Mouse (Mus musculus): Measurements from ENCODE around the gene Ralgps1. TPM values are rescaled to one million over a fixed set of nuclear protein-coding genes. Genes with fewer than 3 reads are reported as not detected.
"Not testable (repeated sequence)": the region's sequence is repeated elsewhere in the genome, so short reads cannot be mapped to it uniquely, and the experiment has no call there.

Ralgps1 gene
- polyA plus RNA-seq, 1 experiment: 91.6 TPM

GRCm38 (mm10) chr2:33218903-33219625, 152.2 kb downstream of the Ralgps1 start:
- peak; percentile 51 for DNase-seq (ENCODE audit: low read depth)
- no peak for TF ChIP-seq POLR2A (IDR thresholded peaks at IDR 0.05; ENCODE audit: borderline replicate concordance, extremely low read depth, insufficient read depth, insufficient read length, poor library complexity, severe bottlenecking)
- TF ChIP-seq CTCF (IDR thresholded peaks at IDR 0.05; ENCODE audit: borderline replicate concordance, extremely low read depth, insufficient read depth, insufficient read length): peak; percentile 56; the same call in 1 of the 2 replicates

GRCm38 (mm10) chr2:33217425-33217794, 153.9 kb downstream of the Ralgps1 start:
- no peak for DNase-seq (ENCODE audit: low read depth)
- TF ChIP-seq POLR2A (IDR thresholded peaks at IDR 0.05; ENCODE audit: borderline replicate concordance, extremely low read depth, insufficient read depth, insufficient read length, poor library complexity, severe bottlenecking): no peak
- no peak for TF ChIP-seq CTCF (IDR thresholded peaks at IDR 0.05; ENCODE audit: borderline replicate concordance, extremely low read depth, insufficient read depth, insufficient read length)

- TF ChIP-seq CTCF (IDR thresholded peaks at IDR 0.05; ENCODE audit: borderline replicate concordance, extremely low read depth, insufficient read depth, insufficient read length) (no peak), POLR2A (IDR thresholded peaks at IDR 0.05; ENCODE audit: borderline replicate concordance, extremely low read depth, insufficient read depth, insufficient read length, poor library complexity, severe bottlenecking) (no peak)
- peak; percentile 47 for DNase-seq (ENCODE audit: low read depth)
Measured at GRCm38 (mm10) chr2:33216645-33217424, 154.5 kb downstream of the Ralgps1 start.

- DNase-seq (ENCODE audit: low read depth): peak; percentile 97
- 0 out of 2 replicates have a peak, but pooled peaks have one; percentile 4 for TF ChIP-seq CTCF (IDR thresholded peaks at IDR 0.05; ENCODE audit: borderline replicate concordance, extremely low read depth, insufficient read depth, insufficient read length)
- TF ChIP-seq POLR2A (IDR thresholded peaks at IDR 0.05; ENCODE audit: borderline replicate concordance, extremely low read depth, insufficient read depth, insufficient read length, poor library complexity, severe bottlenecking): peak; percentile 38; the same call in 1 of the 2 replicates
Measured at GRCm38 (mm10) chr2:33215700-33216509, 155.4 kb downstream of the Ralgps1 start, which contains the start of gene Angptl2. TSS of gene Angptl2 (plus strand) at chr2:33216069.

- no peak for TF ChIP-seq POLR2A (IDR thresholded peaks at IDR 0.05; ENCODE audit: borderline replicate concordance, extremely low read depth, insufficient read depth, insufficient read length, poor library complexity, severe bottlenecking)
- TF ChIP-seq CTCF (IDR thresholded peaks at IDR 0.05; ENCODE audit: borderline replicate concordance, extremely low read depth, insufficient read depth, insufficient read length): no peak
- DNase-seq (ENCODE audit: low read depth): no peak
Measured at GRCm38 (mm10) chr2:33215177-33215699, 156.0 kb downstream of the Ralgps1 start.

- DNase-seq (ENCODE audit: low read depth): not testable (repeated sequence)
Measured at GRCm38 (mm10) chr2:33211263-33211662, 160.0 kb downstream of the Ralgps1 start.

GRCm38 (mm10) chr2:33210841-33211240, 160.4 kb downstream of the Ralgps1 start:
- no peak for TF ChIP-seq CTCF (IDR thresholded peaks at IDR 0.05; ENCODE audit: borderline replicate concordance, extremely low read depth, insufficient read depth, insufficient read length)
- TF ChIP-seq POLR2A (IDR thresholded peaks at IDR 0.05; ENCODE audit: borderline replicate concordance, extremely low read depth, insufficient read depth, insufficient read length, poor library complexity, severe bottlenecking): no peak
- no peak for DNase-seq (ENCODE audit: low read depth)

GRCm38 (mm10) chr2:33208134-33208533, 163.2 kb downstream of the Ralgps1 start:
- no peak for TF ChIP-seq POLR2A (IDR thresholded peaks at IDR 0.05; ENCODE audit: borderline replicate concordance, extremely low read depth, insufficient read depth, insufficient read length, poor library complexity, severe bottlenecking)
- no peak for TF ChIP-seq CTCF (IDR thresholded peaks at IDR 0.05; ENCODE audit: borderline replicate concordance, extremely low read depth, insufficient read depth, insufficient read length)
- DNase-seq (ENCODE audit: low read depth): no peak

- DNase-seq (ENCODE audit: low read depth): no peak
- TF ChIP-seq POLR2A (IDR thresholded peaks at IDR 0.05; ENCODE audit: borderline replicate concordance, extremely low read depth, insufficient read depth, insufficient read length, poor library complexity, severe bottlenecking) (no peak), CTCF (IDR thresholded peaks at IDR 0.05; ENCODE audit: borderline replicate concordance, extremely low read depth, insufficient read depth, insufficient read length) (no peak)
Measured at GRCm38 (mm10) chr2:33207069-33207468, 164.2 kb downstream of the Ralgps1 start.

GRCm38 (mm10) chr2:33205939-33206525, 165.3 kb downstream of the Ralgps1 start:
- DNase-seq (ENCODE audit: low read depth): peak; percentile 52

More at GRCm38 (mm10) chr2:33205939-33206525, 165.3 kb downstream of the Ralgps1 start:
- no peak for TF ChIP-seq CTCF (IDR thresholded peaks at IDR 0.05; ENCODE audit: borderline replicate concordance, extremely low read depth, insufficient read depth, insufficient read length)
- no peak for TF ChIP-seq POLR2A (IDR thresholded peaks at IDR 0.05; ENCODE audit: borderline replicate concordance, extremely low read depth, insufficient read depth, insufficient read length, poor library complexity, severe bottlenecking)
